Mouse (Mus musculus) heart, postnatal 0 days (tissue): ENCODE measurements around the gene Map2.

Experiments used
- CTCF ChIP-seq: IDR thresholded peaks from 2 replicates; pipeline ENCODE4 v1.5.1; 2016; ENCODE audit warnings: antibody characterized with exemption, control low read depth, low read depth
- EP300 ChIP-seq: IDR thresholded peaks from 2 replicates; pipeline ENCODE4 v1.6.1; 2016; ENCODE audit warnings: antibody characterized with exemption, low read depth

GRCm38 (mm10) chr1:66148825-66149514, 26.1 kb upstream of the Map2 start:
- TF ChIP-seq CTCF = no peak
- no peak for TF ChIP-seq EP300
